Mouse (Mus musculus) gastrocnemius, adult 2 months (tissue): ENCODE measurements around the gene Ercc6. TPM values are rescaled to one million over a fixed set of nuclear protein-coding genes. Genes with fewer than 3 reads are reported as not detected.

Experiments
- DNase-seq: peaks from one replicate; pipeline ENCODE4 v3.0.0; 2022
- H3K27ac ChIP-seq: fragments of 200-600 bp; 2 replicates; pipeline ENCODE4 v1.8.1; 2022; ENCODE audit warnings: mild to moderate bottlenecking
- H3K4me3 ChIP-seq: fragments of 200-600 bp; 2 replicates; pipeline ENCODE4 v1.8.1; 2022; ENCODE audit warnings: mild to moderate bottlenecking, moderate library complexity
- CTCF ChIP-seq: fragments of 200-600 bp; IDR thresholded peaks from 2 replicates; pipeline ENCODE4 v1.8.1; 2022; ENCODE audit warnings: antibody characterized with exemption, mild to moderate bottlenecking, moderate library complexity
- intact Hi-C: fragments of 180-260 bp; cut with DNase I; formaldehyde crosslinking; loops from one replicate; pipeline ENCODE4 v1.15.1; 2025
- total RNA-seq, 2 experiments: library from RNA; stranded (reverse); gene quantifications; 2 replicates each; pipeline ENCODE4 v1.2.3; 2021

Gene Ercc6
- total RNA-seq, 2 experiments from 2014 or later: 4.4 to 4.5 TPM

DNA sequence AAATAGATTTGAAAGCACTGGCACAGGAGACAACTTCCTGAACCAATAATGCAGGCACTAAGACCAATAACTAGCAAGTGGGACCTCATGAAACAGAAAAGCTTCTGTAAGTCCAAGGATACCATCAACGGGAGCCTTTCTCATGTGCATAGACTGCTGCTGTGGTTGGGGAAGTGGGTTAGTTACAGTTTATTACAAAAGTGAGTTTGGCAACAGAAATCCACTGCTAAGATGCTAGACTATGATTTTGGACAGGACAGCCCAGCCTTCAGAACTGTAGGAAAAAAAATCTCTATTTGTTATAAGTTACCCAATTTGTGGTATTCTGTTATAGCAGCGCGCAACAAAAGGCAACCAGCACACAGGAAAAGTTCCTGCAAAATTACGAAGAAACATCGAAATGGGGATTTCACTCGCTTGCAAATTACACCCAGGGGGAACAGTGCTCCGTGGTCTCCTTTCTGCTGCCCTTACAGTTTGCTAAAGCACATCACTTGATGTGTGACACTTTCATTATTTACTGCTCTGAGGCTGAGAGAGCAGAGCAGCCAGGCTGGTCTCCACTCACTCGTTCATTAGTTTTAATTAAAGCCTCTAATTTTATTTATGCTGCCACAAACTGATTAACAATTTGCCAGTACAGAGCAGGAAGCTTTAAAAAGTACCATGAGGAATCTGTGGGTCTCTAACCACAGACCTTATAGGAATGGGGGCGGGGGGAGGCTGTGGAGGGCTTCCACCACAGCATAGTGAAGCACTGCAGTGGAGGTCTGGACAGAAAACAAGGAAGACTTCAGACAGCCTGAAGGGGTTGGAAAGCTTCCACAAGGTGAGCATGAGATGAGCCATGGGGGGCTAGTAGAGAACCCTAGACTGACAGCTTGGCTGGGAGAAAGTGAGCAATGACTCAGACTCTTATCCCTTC is 10.3 kb upstream of the Ercc6 start:
- no peak for TF ChIP-seq CTCF
- intact Hi-C loops: no loop called here
- Histone ChIP-seq H3K4me3 (no peak overlapping the region), H3K27ac (no peak overlapping the region)
- no peak for DNase-seq

DNA sequence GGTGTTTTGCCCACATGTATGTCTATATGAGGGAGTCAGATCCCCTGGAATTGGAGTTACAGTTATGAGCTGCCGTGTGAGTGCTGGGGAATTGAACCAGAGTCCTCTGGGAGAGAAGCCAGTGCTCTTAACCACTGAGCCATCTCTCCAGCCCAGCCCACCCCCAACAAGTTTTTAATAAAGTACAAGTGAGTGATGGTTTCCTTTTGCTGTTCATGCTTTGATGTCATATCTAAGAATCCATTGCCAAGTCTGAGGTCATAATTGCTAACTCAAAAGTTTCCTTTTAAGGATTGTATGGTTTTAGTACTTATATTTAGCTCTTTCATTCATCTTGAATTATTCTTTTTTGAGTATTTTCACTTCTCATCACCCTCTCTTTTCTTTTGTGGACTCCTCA is 9.4 kb upstream of the Ercc6 start:
- intact Hi-C loops: no loop called here
- no peak for DNase-seq
- no peak for TF ChIP-seq CTCF
- Histone ChIP-seq H3K27ac (no peak overlapping the region), H3K4me3 (no peak overlapping the region)

DNA sequence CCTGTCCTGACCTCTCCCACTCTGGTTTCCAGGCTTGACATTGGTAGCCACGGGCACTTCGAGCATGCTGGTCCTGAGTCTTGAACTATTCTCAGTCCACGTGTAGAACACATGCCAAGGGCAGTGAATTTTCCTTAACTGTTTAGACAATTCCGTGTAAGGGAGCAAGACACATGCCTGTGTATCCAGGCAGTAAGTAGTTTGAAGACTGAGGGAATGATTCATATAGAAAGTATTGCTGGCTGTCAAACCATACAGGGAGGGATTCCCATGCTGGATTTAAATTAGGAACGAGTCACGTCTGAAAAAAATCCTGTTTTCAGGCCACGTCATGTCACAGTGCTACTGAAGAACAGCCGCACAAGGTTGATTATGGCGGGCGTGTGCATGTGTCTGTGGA is 7.0 kb upstream of the Ercc6 start:
- H3K4me3 ChIP-seq: no peak overlapping the region
- intact Hi-C loops: no loop called here
- no peak overlapping the region for H3K27ac ChIP-seq
- DNase-seq: no peak
- no peak for TF ChIP-seq CTCF

DNA sequence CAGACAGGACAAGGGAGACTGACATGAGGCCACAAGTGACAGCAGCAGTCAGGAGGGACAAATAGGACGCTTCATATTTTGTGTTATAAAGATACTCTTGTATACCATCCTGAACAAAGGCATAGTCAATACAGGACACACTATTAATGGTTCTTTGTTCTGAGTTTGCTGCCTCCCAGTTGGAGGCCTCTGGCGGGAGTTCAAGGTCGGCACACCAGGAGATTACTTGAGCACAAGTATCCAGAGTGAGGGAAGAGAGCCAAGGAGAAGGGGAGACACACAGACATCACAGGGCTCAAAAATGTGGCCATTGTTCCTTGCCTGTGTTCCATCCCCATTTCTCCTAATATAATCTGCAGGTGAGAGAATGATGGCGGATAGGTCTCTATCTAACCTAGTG is 6.1 kb upstream of the Ercc6 start:
- no peak overlapping the region for H3K27ac ChIP-seq
- DNase-seq: no peak
- H3K4me3 ChIP-seq: no peak overlapping the region
- TF ChIP-seq CTCF: no peak
- intact Hi-C loops: no loop called here

DNA sequence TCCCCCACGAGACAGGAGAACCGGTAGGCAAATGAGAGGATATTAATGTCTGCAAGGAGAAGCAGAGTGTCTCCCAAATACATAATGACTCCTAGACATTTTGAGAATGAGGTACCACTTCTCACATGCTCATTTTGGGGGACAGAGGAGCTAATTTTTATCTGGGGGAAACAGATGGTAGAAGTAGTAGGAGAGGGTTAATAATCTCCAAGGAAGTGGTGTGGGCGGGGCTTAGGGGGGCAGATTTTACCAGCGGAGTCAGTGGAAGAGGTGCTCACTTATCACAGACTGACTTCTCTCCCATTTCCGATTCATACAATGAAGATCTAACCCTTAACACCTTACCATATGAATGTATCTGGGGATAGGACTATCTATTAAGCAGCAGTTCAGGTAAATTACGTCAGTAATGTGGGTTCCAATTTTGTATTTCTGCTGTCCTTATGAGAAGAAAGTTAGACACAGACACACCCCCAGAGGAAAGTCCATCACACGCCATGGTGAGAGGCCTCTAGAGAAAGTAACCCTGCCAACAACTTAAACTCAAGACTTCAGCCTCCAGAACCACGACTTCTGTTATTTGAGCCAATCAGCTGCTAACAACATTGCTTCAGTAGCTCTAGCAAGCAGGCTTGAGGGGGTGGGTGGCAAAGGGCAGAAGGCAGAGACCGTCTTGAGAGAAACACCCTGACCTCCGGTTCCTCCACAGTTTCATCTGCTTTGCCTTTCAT is 5.1 kb upstream of the Ercc6 start:
- Histone ChIP-seq H3K27ac (no peak overlapping the region), H3K4me3 (no peak overlapping the region)
- intact Hi-C loops: no loop called here
- DNase-seq: no peak
- no peak for TF ChIP-seq CTCF

DNA sequence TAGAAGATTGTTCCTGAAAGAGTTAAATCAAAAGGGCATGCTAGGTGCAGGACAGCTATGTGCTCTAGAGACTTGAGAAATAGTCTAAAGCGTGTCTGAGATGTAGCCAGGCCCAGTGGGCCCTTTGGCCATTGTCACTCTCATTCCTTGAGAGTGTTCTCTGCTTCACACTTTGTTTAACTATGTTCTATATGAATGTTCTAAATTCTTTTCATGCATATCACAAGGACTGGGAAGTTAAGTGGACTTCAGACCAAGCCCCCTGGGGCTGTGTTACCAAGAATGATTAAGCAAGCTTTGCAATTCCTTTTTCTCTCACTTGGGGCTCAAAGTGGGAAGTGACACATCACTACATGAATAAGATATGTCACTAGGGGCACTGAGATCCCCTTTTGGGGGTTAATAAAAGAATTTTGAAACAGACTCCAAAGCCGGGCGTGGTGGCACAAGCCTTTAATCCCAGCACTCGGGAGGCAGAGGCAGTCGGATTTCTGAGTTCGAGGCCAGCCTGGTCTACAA is 3.8 kb upstream of the Ercc6 start:
- no peak overlapping the region for H3K4me3 ChIP-seq
- TF ChIP-seq CTCF: no peak
- no peak for DNase-seq
- no peak overlapping the region for H3K27ac ChIP-seq
- intact Hi-C loops: no loop called here

DNA sequence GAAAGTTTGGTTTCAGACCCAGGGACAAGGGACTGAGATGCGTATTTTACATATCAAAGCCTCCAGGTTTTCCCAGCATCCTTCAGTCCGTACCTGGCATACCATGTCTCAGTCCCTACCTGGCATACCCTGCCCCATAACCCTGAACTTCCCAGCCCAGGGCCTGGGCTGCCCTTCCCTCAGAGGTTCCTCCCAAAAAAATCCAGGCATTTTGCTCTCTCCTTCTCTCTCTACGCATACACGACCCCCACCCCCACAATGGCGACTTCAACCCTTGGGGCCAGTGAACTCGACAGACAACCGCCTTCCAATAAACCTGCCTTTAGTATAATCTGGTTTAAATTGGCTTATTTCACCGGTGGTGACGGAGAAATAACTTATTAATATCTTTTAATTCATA is 409 bp upstream of the Ercc6 start:
- Histone ChIP-seq H3K4me3 (peak overlapping the region; percentile 95), H3K27ac (peak overlapping the region; percentile 97)
- intact Hi-C loops: no loop called here
- no peak for DNase-seq
- TF ChIP-seq CTCF: no peak

DNA sequence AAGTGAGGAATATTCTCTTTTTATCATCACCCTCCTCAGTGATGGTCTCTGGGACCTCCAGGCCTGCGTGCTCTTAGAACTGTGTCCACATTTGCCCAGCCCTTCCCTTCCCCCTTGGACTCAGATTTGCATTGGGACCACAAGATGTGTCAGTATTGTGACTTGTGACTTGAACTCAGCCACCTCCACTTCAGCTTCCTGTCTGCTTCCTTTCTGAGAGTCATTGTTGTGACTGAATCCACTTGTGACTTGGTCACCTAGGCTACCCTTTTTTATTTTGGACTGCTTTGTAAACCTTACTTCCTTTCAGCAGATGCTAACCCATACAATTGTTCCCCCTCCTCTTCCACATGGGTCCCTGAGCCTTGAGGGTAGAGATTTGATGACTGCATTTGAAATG is 2.8 kb downstream of the Ercc6 start:
- no peak for DNase-seq
- TF ChIP-seq CTCF: no peak
- intact Hi-C loops: no loop called here
- Histone ChIP-seq H3K27ac (no peak overlapping the region), H3K4me3 (no peak overlapping the region)

DNA sequence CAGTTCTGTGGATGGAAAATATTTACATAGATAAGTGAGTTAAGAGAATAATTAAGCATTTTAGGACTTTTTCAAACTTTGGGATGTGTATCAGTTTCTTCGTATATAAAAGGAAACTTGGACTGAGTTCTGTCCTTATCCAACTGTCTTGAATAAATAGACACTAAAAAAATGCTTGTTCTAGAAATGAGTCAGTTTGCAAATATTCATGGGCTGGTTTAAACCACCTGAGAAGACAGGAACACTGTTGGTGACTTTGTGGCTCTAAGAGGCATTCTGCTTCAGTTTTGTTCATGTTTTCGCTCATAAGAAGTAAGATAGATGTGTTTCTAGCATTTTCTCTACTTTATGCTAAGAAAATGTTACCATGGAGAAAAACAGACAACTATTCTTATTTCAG is 5.2 kb downstream of the Ercc6 start:
- no peak for DNase-seq
- Histone ChIP-seq H3K4me3 (no peak overlapping the region), H3K27ac (no peak overlapping the region)
- no peak for TF ChIP-seq CTCF
- intact Hi-C loops: no loop called here

DNA sequence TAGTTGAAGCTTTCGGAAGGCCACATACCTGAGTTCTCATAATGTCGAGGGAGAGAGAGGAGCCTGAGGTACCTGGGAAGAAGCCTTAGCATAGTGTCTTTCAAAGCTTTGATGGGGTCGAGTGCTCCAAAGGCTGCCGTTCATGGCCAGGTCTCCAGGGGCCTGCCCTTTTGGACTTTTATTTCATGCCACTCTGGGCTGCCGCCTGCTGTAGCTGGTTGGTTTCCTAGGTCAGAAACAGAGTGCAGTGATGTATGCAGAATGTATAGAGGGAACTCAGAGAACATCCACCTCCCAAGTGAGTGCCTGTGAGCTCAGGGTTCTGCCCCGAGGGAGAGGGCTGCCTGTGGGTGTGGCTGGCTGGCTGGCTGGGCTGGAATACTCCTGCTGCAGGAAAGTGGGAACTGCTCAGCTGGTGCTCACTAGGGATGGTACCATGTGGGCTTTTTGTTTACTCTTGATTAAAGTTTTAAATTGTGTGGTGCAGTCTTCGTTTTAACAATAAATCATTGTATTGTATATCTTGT is 7.1 kb downstream of the Ercc6 start:
- TF ChIP-seq CTCF: no peak
- intact Hi-C loops: no loop called here
- Histone ChIP-seq H3K27ac (no peak overlapping the region), H3K4me3 (no peak overlapping the region)
- DNase-seq: no peak

DNA sequence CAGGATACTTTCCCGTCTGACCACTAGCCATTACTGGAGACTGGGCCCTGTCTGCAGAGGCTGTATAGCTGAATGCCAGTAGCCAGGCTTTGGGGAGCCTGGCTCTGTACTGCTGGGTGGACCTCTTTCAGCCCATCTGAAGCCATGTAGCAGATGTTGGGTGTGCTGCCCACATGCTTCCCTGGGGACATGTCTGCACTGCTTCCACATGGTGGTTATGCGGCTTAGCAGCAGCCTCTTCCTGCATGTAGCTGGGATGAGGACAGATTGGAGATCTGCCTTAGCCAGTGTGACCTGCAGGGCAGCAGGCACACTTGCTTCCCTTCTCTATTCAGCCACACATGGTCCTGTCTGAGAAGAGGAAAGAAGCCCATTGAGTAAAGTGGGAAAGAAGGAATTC is 9.0 kb downstream of the Ercc6 start:
- no peak for DNase-seq
- intact Hi-C loops: no loop called here
- H3K27ac ChIP-seq: no peak overlapping the region
- TF ChIP-seq CTCF: no peak
- H3K4me3 ChIP-seq: no peak overlapping the region

DNA sequence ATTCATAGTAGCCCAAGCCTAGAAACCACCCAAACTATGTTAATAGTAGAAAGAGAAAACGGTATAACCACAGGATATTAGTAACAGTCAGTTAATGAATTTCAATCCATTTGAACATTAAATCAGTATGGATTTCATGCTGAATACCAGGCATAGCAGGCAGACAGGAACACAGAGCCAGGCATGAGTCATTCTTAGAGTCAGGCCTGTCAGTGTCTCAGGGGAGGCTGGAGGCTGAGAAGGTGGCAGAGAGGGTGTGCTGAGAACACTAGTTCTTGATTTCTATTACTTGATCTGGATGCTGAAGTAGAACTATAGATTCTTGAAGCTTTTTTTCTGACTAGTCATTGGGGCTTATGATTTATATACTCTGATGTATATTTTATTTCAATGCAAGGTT is 10.8 kb downstream of the Ercc6 start:
- intact Hi-C loops: no loop called here
- no peak for DNase-seq

More for the DNA sequence above, 10.8 kb downstream of the Ercc6 start:
- no peak overlapping the region for H3K27ac ChIP-seq
- H3K4me3 ChIP-seq: no peak overlapping the region
- TF ChIP-seq CTCF: no peak
